Mouse (Mus musculus) cerebellum, postnatal 10 days (tissue): ENCODE data around the gene Abcc5.
"Not testable (repeated sequence)": the region's sequence is repeated elsewhere in the genome, so short reads cannot be mapped to it uniquely, and the experiment has no call there.

ENCODE experiments used
- DNase-seq, 2 experiments: peaks; one replicate each; pipeline ENCODE4 v3.0.0; 2021; ENCODE audit warnings: mixed read lengths in 2 of 2

Abcc5 gene

GRCm38 (mm10) chr16:20422938-20423730 lies 3.1 kb downstream of the Abcc5 start:
- no peak for DNase-seq

GRCm38 (mm10) chr16:20418054-20418453 lies 8.1 kb downstream of the Abcc5 start:
- no peak for DNase-seq

- no peak for DNase-seq
Observed at GRCm38 (mm10) chr16:20416262-20416661, 9.9 kb downstream of the Abcc5 start.

- no peak for DNase-seq
Observed at GRCm38 (mm10) chr16:20415804-20416203, 10.4 kb downstream of the Abcc5 start.

GRCm38 (mm10) chr16:20415211-20415610 lies 11.0 kb downstream of the Abcc5 start:
- no peak for DNase-seq

GRCm38 (mm10) chr16:20413870-20414331 lies 12.3 kb downstream of the Abcc5 start:
- DNase-seq = no peak

GRCm38 (mm10) chr16:20411958-20412570 lies 14.1 kb downstream of the Abcc5 start:
- no peak for DNase-seq

GRCm38 (mm10) chr16:20405335-20405734 lies 20.9 kb downstream of the Abcc5 start:
- DNase-seq = no peak

- DNase-seq = no peak
Observed at GRCm38 (mm10) chr16:20403327-20403726, 22.9 kb downstream of the Abcc5 start.

- no peak for DNase-seq
Observed at GRCm38 (mm10) chr16:20401592-20401991, 24.6 kb downstream of the Abcc5 start.

- DNase-seq = no peak
Observed at GRCm38 (mm10) chr16:20400707-20401591, 25.2 kb downstream of the Abcc5 start.

- no peak for DNase-seq
Observed at GRCm38 (mm10) chr16:20396851-20397250, 29.3 kb downstream of the Abcc5 start.

- DNase-seq = no peak
Observed at GRCm38 (mm10) chr16:20395216-20395907, 30.8 kb downstream of the Abcc5 start.

GRCm38 (mm10) chr16:20391753-20392152 lies 34.4 kb downstream of the Abcc5 start:
- DNase-seq = no peak

GRCm38 (mm10) chr16:20390233-20390632 lies 36.0 kb downstream of the Abcc5 start:
- DNase-seq = no peak

- DNase-seq = no peak
Observed at GRCm38 (mm10) chr16:20381031-20381430, 45.2 kb downstream of the Abcc5 start.

- DNase-seq = no peak
Observed at GRCm38 (mm10) chr16:20375341-20375740, 50.9 kb downstream of the Abcc5 start.

GRCm38 (mm10) chr16:20371731-20372130 lies 54.5 kb downstream of the Abcc5 start:
- no peak for DNase-seq

- DNase-seq = no peak
Observed at GRCm38 (mm10) chr16:20368221-20368620, 58.0 kb downstream of the Abcc5 start.

- no peak for DNase-seq
Observed at GRCm38 (mm10) chr16:20362121-20362520, 64.1 kb downstream of the Abcc5 start.

GRCm38 (mm10) chr16:20361496-20361895 lies 64.7 kb downstream of the Abcc5 start:
- not testable (repeated sequence) for DNase-seq

- DNase-seq = no peak
Observed at GRCm38 (mm10) chr16:20359643-20360295, 66.4 kb downstream of the Abcc5 start.
